Mouse (Mus musculus) myocyte (in vitro differentiated cells): ENCODE data around the gene Stx19. TPM values are rescaled to one million over a fixed set of nuclear protein-coding genes. Genes with fewer than 3 reads are reported as not detected.

Experiments used
- H3K27me3 ChIP-seq: one replicate; pipeline ENCODE4 v1.6.1; 2011; ENCODE audit not compliant: control insufficient read depth, insufficient read depth, insufficient read length
- H3K36me3 ChIP-seq: one replicate; pipeline ENCODE4 v1.6.1; 2011; ENCODE audit not compliant: control insufficient read depth, insufficient read depth
- H3K4me2 ChIP-seq: one replicate; pipeline ENCODE4 v1.6.1; 2011; ENCODE audit warnings: low read depth, control low read depth
- H3K4me3 ChIP-seq: one replicate; pipeline ENCODE4 v1.5.1; 2011; ENCODE audit warnings: mild to moderate bottlenecking, control low read depth, moderate library complexity
- H3K79me2 ChIP-seq: one replicate; pipeline ENCODE4 v1.6.1; 2011; ENCODE audit not compliant: control insufficient read depth, insufficient read depth
- H3ac ChIP-seq: one replicate; pipeline ENCODE4 v1.6.1; 2011; ENCODE audit not compliant: control insufficient read depth, insufficient read length
- CEBPB ChIP-seq: IDR thresholded peaks from 2 replicates; pipeline ENCODE4 v1.6.1; 2011; ENCODE audit warnings: mild to moderate bottlenecking, moderate library complexity; ENCODE audit not compliant: poor library complexity, insufficient read depth, severe bottlenecking
- E2F4 ChIP-seq: IDR thresholded peaks from one replicate; pipeline ENCODE4 v1.6.1; 2011; ENCODE audit warnings: mild to moderate bottlenecking, control low read depth, moderate library complexity; ENCODE audit not compliant: insufficient read depth
- MAX ChIP-seq: IDR thresholded peaks from one replicate; pipeline ENCODE4 v1.6.1; 2011; ENCODE audit warnings: low read depth, mild to moderate bottlenecking, control low read depth
- MYOD1 ChIP-seq, 3 experiments: IDR thresholded peaks; one replicate each; pipeline ENCODE4 v1.6.1; 2011; ENCODE audit warnings: control low read depth in 2 of 3, low read depth in 2 of 3, mild to moderate bottlenecking in 2 of 3, moderate library complexity in 1 of 3; ENCODE audit not compliant: insufficient read length in 2 of 3, control insufficient read depth in 1 of 3
- MYOG ChIP-seq, 3 experiments: IDR thresholded peaks; one replicate each; pipeline ENCODE4 v1.6.1; 2011; ENCODE audit warnings: control low read depth in 2 of 3, low read depth in 2 of 3, mild to moderate bottlenecking in 2 of 3; ENCODE audit not compliant: insufficient read length in 2 of 3, control insufficient read depth in 1 of 3, insufficient read depth in 1 of 3
- POLR2A ChIP-seq: IDR thresholded peaks from one replicate; pipeline ENCODE4 v1.6.1; 2011; ENCODE audit warnings: low read depth, mild to moderate bottlenecking, control low read depth, moderate library complexity; ENCODE audit not compliant: insufficient read length
- POLR2AphosphoS2 ChIP-seq: IDR thresholded peaks from one replicate; pipeline ENCODE4 v1.6.1; 2011; ENCODE audit warnings: low read depth, control low read depth; ENCODE audit not compliant: insufficient read length
- REST ChIP-seq: IDR thresholded peaks from one replicate; pipeline ENCODE4 v1.6.1; 2011; ENCODE audit warnings: mild to moderate bottlenecking, control low read depth, moderate library complexity; ENCODE audit not compliant: insufficient read depth, insufficient read length
- SRF ChIP-seq: IDR thresholded peaks from one replicate; pipeline ENCODE4 v1.6.1; 2011; ENCODE audit warnings: low read depth; ENCODE audit not compliant: control insufficient read depth, insufficient read length
- TCF12 ChIP-seq: IDR thresholded peaks from one replicate; pipeline ENCODE4 v1.6.1; 2011; ENCODE audit warnings: mild to moderate bottlenecking, control low read depth; ENCODE audit not compliant: poor library complexity, insufficient read depth, severe bottlenecking
- TCF3 ChIP-seq: IDR thresholded peaks from one replicate; pipeline ENCODE4 v1.6.1; 2011; ENCODE audit warnings: low read depth, control low read depth; ENCODE audit not compliant: insufficient read length
- USF1 ChIP-seq: IDR thresholded peaks from one replicate; pipeline ENCODE4 v1.6.1; 2011; ENCODE audit warnings: low read depth, mild to moderate bottlenecking, control low read depth, moderate library complexity
- polyA plus RNA-seq: library from polyadenylated mRNA; unstranded; fragments of >200 nt; fragmentation: generic; extraction: Trizol; gene quantifications from one replicate; pipeline ENCODE4 v1.2.1, GENCODE M21; 2012; ENCODE audit warnings: missing spikeins

Gene Stx19
- polyA plus RNA-seq, 1 experiment = not detected

DNA sequence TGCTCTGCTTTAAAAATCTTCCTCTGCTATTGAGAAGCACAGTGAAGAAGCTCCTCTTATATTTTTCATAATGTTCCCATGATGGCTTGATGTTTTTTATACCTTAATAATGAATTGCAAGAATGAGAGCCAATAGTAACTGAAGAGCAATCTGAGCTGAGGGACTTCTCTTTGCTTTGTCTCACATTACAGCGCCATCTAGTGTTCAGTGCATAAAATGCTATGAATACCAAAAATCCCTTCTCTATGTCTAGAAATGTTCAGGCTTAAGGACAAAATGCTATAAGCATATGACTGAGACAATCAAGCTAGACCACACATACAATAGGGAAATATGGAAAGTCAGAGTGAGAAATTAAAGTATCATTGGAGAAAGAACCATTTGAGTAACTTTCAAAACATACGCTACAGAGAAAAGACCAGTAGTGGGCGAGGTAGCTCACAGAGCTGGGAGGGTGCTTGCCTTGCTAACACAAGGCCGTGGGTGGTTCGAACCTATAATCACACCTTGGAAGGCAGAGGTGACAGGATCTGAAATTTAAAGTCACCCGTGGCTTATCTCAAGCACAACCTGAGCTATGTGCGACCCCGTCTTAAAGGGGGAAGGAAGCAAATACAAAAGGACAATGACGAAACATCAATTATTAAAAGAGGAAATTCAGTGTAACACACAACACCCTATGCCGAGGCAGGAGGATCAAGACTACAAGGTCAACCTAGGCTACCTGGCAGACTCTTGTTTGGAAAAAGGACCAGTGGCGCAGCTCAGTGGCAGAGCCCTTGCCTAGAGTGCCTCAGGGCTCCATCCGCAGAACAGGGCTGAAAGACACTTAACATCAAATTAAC, 11.9 kb downstream of the Stx19 start:
- no peaks in the 10 kb centered on the region for H3K79me2 ChIP-seq
- H3ac ChIP-seq = no peak overlapping the region
- H3K4me3 ChIP-seq = no peak overlapping the region
- H3K4me2 ChIP-seq = no peak overlapping the region
- no peaks in the 10 kb centered on the region for H3K27me3 ChIP-seq
- H3K36me3 ChIP-seq = no peaks in the 10 kb centered on the region
- TF ChIP-seq MYOD1 (IDR thresholded peaks at IDR 0.05; ENCODE audit: control insufficient read depth in 1 of 3, insufficient read length in 2 of 3, low read depth in 2 of 3) = no peak
- TF ChIP-seq MYOG (IDR thresholded peaks at IDR 0.05; ENCODE audit: control insufficient read depth in 1 of 3, insufficient read depth in 1 of 3, insufficient read length in 2 of 3, low read depth in 2 of 3) = no peak
- TF ChIP-seq SRF = no peak

- TF ChIP-seq SRF (no peak), MAX (no peak), MYOG (IDR thresholded peaks at IDR 0.05; ENCODE audit: control insufficient read depth in 1 of 3, insufficient read depth in 1 of 3, insufficient read length in 2 of 3, low read depth in 2 of 3) (no peak), POLR2AphosphoS2 (no peak), REST (no peak)
- H3K4me3 ChIP-seq = no peak overlapping the region
- H3K4me2 ChIP-seq = no peak overlapping the region
- H3K27me3 ChIP-seq = no peaks in the 10 kb centered on the region
- no peaks in the 10 kb centered on the region for H3K79me2 ChIP-seq
- no peak overlapping the region for H3ac ChIP-seq
- no peaks in the 10 kb centered on the region for H3K36me3 ChIP-seq
Observed at GRCm38 (mm10) chr16:62832027-62832426, 17.6 kb downstream of the Stx19 start.

GRCm38 (mm10) chr16:62832481-62832880, 18.0 kb downstream of the Stx19 start:
- Histone ChIP-seq H3K36me3 (no peaks in the 10 kb centered on the region), H3K4me3 (no peak overlapping the region), H3K4me2 (no peak overlapping the region), H3K79me2 (no peaks in the 10 kb centered on the region), H3K27me3 (no peaks in the 10 kb centered on the region), H3ac (no peak overlapping the region)
- TF ChIP-seq E2F4 (no peak), REST (no peak), TCF3 (no peak)

DNA sequence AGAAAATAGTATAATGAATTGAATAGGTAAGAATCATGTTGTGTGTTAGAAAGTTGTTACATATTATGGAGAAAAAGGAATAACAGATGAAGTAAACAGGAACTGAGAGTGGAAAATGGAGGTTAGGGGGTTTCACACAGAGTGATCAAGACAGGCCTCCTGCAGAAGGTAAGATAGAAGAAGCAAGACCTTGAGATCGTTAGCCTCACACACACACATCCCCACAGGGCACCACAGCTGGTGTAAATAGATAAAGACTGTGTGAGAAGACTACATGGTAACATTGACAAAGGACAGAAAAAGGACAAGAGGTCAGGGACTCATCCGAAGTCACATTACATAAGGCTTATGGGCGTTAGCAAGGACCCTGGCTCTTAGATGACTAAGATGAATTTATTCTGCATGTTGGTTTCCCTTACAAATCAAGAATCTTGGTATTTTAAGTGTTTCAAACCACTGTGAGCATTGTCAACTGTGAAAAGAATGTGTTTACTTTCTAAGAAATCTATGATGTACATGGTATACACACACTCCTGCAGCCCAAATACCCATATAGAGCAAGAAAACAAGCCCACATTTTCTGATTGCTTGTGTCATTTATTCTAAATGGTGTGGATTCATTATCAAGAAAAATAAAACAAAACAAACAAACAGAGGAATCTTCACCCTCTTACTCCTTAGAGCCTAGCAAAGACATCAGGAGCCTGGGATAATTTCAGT, 19.7 kb downstream of the Stx19 start:
- H3K4me2 ChIP-seq = no peak overlapping the region
- peaks cover 3% of the 10 kb centered on the region for H3K79me2 ChIP-seq
- H3K4me3 ChIP-seq = no peak overlapping the region
- no peaks in the 10 kb centered on the region for H3K36me3 ChIP-seq
- no peaks in the 10 kb centered on the region for H3K27me3 ChIP-seq
- H3ac ChIP-seq = no peak overlapping the region
- TF ChIP-seq USF1 = no peak
- TF ChIP-seq POLR2A = no peak
- TF ChIP-seq SRF = no peak
- TF ChIP-seq POLR2AphosphoS2 = no peak

DNA sequence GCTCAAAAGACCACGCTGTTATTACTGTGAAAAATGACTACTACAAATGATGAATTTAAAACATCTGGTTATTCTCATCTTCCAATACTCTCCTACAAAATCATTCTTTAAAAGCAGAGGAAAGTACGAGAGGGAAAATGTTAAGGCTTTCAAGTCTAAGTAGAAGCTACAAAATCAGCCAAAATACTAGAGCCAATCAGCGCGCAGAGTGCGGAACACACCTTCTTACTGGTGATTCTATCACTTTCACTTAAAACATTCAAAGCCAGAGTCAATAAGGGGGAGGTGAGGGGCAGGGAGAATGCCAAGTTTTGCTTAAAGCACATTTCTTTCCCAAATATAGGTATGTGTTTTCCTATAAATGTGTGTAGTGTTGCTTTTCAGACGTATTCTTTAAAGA, 30.9 kb downstream of the Stx19 start:
- no peaks in the 10 kb centered on the region for H3K36me3 ChIP-seq
- TF ChIP-seq TCF12 (no peak), E2F4 (no peak), CEBPB (no peak), USF1 (no peak), REST (no peak), MAX (no peak), POLR2AphosphoS2 (no peak), SRF (no peak), MYOD1 (IDR thresholded peaks at IDR 0.05; ENCODE audit: control insufficient read depth in 1 of 3, insufficient read length in 2 of 3, low read depth in 2 of 3) (no peak)
- H3K79me2 ChIP-seq = peaks cover 24% of the 10 kb centered on the region
- peak overlapping the region; percentile 33 for H3K4me3 ChIP-seq
- H3K4me2 ChIP-seq = peak overlapping the region; percentile 76
- no peak overlapping the region for H3ac ChIP-seq
- no peaks in the 10 kb centered on the region for H3K27me3 ChIP-seq
